Comparison of ENCODE assay signal across 8 mouse cellular contexts in the genomic region with DNA sequence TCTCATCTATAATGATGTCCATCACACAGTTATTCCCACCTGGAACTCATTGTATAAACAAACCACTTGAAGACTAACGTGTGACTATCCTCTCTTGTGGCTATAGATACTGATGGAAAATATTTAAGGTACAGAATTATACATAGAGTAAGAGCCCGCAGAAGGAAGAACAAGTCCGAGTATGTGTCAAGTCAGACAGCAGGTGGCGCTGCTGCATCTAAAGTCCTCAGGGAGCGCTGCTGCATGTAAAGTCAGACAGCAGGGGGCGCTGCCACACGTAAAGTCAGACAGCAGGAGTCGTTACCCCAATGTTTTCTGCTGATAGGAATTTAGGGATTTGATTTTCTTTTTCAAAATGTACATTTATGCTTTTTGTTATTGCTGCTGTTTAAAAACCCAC. TPM values are rescaled to one million over a fixed set of nuclear protein-coding genes. Genes with fewer than 3 reads are reported as not detected.
DNase-seq lines count a peak whose midpoint lies in the region; ATAC-seq lines count a peak whose summit lies in the region.

No protein-coding gene starts in this region.

- H3K27me3 ChIP-seq in embryonic facial prominence, embryonic 14.5 days (replicated peaks; ENCODE audit: control insufficient read depth, insufficient read depth, low read length), result no peaks in the 10 kb centered on the region; the same call in 1 of the 2 replicates

- no peaks in the 10 kb centered on the region for H3K4me1 ChIP-seq in embryonic facial prominence, embryonic 14.5 days (ENCODE audit: control insufficient read depth, insufficient read depth, low read length)

- no peak overlapping the region for H3K4me3 ChIP-seq in embryonic facial prominence, embryonic 14.5 days (ENCODE audit: low read depth, low read length)

- DNase-seq in ES-CJ7 (ENCODE audit: low read depth, low spot score), result peak; percentile 95
- peak; percentile 87 for DNase-seq in adrenal gland, postnatal 25 days
- DNase-seq in embryonic facial prominence, embryonic 14.5 days (ENCODE audit: low spot score), result peak; percentile 93
- peak; percentile 26 to 73 for DNase-seq in heart, adult 9 months (ENCODE audit: low spot score in 2 of 2)
- peak; percentile 82 to 95 for DNase-seq in layer of hippocampus, adult 8-10 months (ENCODE audit: low spot score in 2 of 2)
- peak; percentile 93 for DNase-seq in lung, postnatal 14 days
- DNase-seq in right cerebral cortex, postnatal 14 days, result peak; percentile 97
- DNase-seq in urinary bladder, postnatal 25 days (ENCODE audit: low spot score), result peak; percentile 89

- H3K4me2 ChIP-seq in embryonic facial prominence, embryonic 14.5 days (ENCODE audit: low read depth, low read length), result no peak overlapping the region

- H3K9me3 ChIP-seq in embryonic facial prominence, embryonic 14.5 days (ENCODE audit: control insufficient read depth, low read length), result no peaks in the 10 kb centered on the region

- WGBS in embryonic facial prominence, embryonic 14.5 days, result 5% methylated on average over 8 of the region's 8 CpGs

- ATAC-seq in embryonic facial prominence, embryonic 14.5 days (ENCODE audit: low read depth), result no peak

- H3K27ac ChIP-seq in embryonic facial prominence, embryonic 14.5 days (replicated peaks; ENCODE audit: low read depth, low read length), result no peak overlapping the region

- no peak overlapping the region for H3K9ac ChIP-seq in embryonic facial prominence, embryonic 14.5 days (ENCODE audit: low read depth, low read length)

- H3K36me3 ChIP-seq in embryonic facial prominence, embryonic 14.5 days (ENCODE audit: control insufficient read depth, insufficient read depth, low read length), result no peaks in the 10 kb centered on the region

RNA-seq across cellular contexts. Expression of gene Opalin, which starts 5.4 kb away (rescaled TPM):
- not detected in 2 replicates for total RNA-seq in adrenal gland, postnatal 25 days (2021)
- polyA plus RNA-seq in embryonic facial prominence, embryonic 14.5 days (2014; fragmentation: Nextera tagmentation; extraction: Ambion mirVana), result not detected in 2 replicates
- 10 to 100 TPM in 3 of 4 experiments, 1 to 10 TPM in 1; 9.9 to 20.3 (median 15.4) TPM for total RNA-seq in layer of hippocampus, adult 8-10 months (2022)

RNA-seq across cellular contexts. Expression of gene Dntt, which starts 42.4 kb away (rescaled TPM):
- not detected in 2 replicates for total RNA-seq in adrenal gland, postnatal 25 days (2021)
- 0.10 TPM in 1 of 2 replicates, not detected in the other for polyA plus RNA-seq in embryonic facial prominence, embryonic 14.5 days (2014; fragmentation: Nextera tagmentation; extraction: Ambion mirVana)
- under 1 TPM in 1 of 4 experiments, not detected in 3; 0.23 TPM for total RNA-seq in layer of hippocampus, adult 8-10 months (2022)

Comparison
In these comparisons a context has a peak if more than half of its experiments do, and no peak if none do; other contexts are left out.
1. RNA of gene Opalin, which starts 5.4 kb away (total RNA-seq): 9.9 to 20.3 TPM in layer of hippocampus, adult 8-10 months; not detected in adrenal gland, postnatal 25 days; every median in the first group is over 10 times any median in the second.
2. Peak in every context shown above with its lines, with median percentiles within 50 percentile points of each other: DNase-seq.